8 mouse cellular contexts compared by ENCODE assay signal in the genomic region with DNA sequence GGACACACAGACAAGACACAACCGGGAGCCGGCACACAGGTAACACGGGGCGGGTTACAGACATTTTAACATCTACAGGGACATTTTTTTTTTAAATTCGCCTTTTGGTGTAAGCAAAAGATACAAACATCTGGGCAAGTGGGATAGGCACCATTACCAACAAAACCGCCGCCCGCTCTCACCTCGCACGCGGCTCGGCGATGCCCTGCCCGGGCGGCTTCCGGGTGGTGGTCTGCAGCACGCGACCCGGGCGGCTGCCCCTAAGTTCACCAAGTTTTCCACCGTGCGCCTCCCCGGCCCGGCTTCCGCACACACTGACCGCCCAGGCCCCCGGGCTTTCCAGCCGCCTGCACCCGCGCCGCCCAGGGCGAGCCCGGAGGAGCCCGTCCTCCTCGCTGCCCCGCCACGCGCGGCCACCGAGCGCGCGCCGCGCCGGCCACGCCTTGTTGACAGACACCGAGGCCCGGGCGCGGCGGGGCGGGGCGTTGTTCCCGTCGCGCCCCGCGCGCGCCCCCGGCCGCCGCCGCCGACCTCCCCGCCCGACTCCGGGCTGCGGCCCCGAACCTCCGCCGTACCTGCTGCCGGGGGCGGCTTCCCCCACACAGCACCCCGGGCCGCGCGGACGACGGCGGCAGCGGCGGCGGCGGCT. TPM values are rescaled to one million over a fixed set of nuclear protein-coding genes. Genes with fewer than 3 reads are reported as not detected.
DNase-seq lines count a peak whose midpoint lies in the region; ATAC-seq and TF ChIP-seq lines count a peak whose summit lies in the region.

No protein-coding gene starts in this region.

- peak overlapping the region; percentile 69 for H3K4me2 ChIP-seq in forebrain, embryonic 13.5 days
- H3K4me2 ChIP-seq in lung, embryonic 16.5 days (ENCODE audit: low read depth, low read length), result peak overlapping the region; percentile 79

- H3K27ac ChIP-seq in ES-E14 (ENCODE audit: insufficient read depth, low read depth, low read length, poor library complexity, severe bottlenecking), result peak overlapping the region; percentile 92
- peak overlapping the region; percentile 98 for H3K27ac ChIP-seq in forebrain, embryonic 13.5 days
- H3K27ac ChIP-seq in layer of hippocampus, adult 2 months, result peak overlapping the region; percentile 100
- peak overlapping the region; percentile 100 for H3K27ac ChIP-seq in lung, embryonic 16.5 days (ENCODE audit: low read length)

- peak overlapping the region; percentile 88 for H3K9ac ChIP-seq in ES-E14 (ENCODE audit: insufficient read depth, low read depth, low read length, poor library complexity, severe bottlenecking)
- peak overlapping the region; percentile 96 for H3K9ac ChIP-seq in forebrain, embryonic 13.5 days
- peak overlapping the region; percentile 100 for H3K9ac ChIP-seq in lung, embryonic 16.5 days (ENCODE audit: low read length)

- peak overlapping the region; percentile 77 to 96 for H3K4me3 ChIP-seq in ES-E14 (ENCODE audit: insufficient read depth in 1 of 2, low read depth in 1 of 2, low read length in 2 of 2, poor library complexity in 1 of 2, severe bottlenecking in 1 of 2)
- peak overlapping the region; percentile 83 for H3K4me3 ChIP-seq in forebrain, embryonic 13.5 days
- H3K4me3 ChIP-seq in layer of hippocampus, adult 2 months, result peak overlapping the region; percentile 83
- H3K4me3 ChIP-seq in lung, embryonic 16.5 days (ENCODE audit: low read length), result peak overlapping the region; percentile 84

- DNase-seq in ES-E14 (ENCODE audit: low read depth, low spot score), result no peak
- peak; percentile 90 to 94 for DNase-seq in heart, postnatal 14 days
- peak; percentile 74 to 82 for DNase-seq in layer of hippocampus, adult 2 months (ENCODE audit: low spot score in 2 of 2)
- DNase-seq in ovary, adult 18-20 months (ENCODE audit: low spot score), result peak; percentile 81
- DNase-seq in thymus, postnatal 0 days (ENCODE audit: low spot score), result peak; percentile 86

- TF ChIP-seq CTCF in layer of hippocampus, adult 2 months (conservative IDR thresholded peaks at IDR 0.05), result no peak

- H3K4me1 ChIP-seq in ES-E14 (ENCODE audit: control insufficient read depth in 2 of 2, insufficient read depth in 2 of 2, low read length in 2 of 2, poor library complexity in 1 of 2), result peaks cover 9 to 16% of the 10 kb centered on the region in 2 experiments
- H3K4me1 ChIP-seq in forebrain, embryonic 13.5 days, result peaks cover 28% of the 10 kb centered on the region
- peaks cover 19% of the 10 kb centered on the region for H3K4me1 ChIP-seq in lung, embryonic 16.5 days (replicated peaks; ENCODE audit: control insufficient read depth, insufficient read depth, low read length)

- intact Hi-C loops in heart, postnatal 14 days (cut with DNase I), result no loop called here

- H3K9me3 ChIP-seq in ES-E14 (ENCODE audit: control insufficient read depth, insufficient read depth, low read depth, low read length), result no peaks in the 10 kb centered on the region
- H3K9me3 ChIP-seq in forebrain, embryonic 13.5 days (replicated peaks), result no peaks in the 10 kb centered on the region
- H3K9me3 ChIP-seq in lung, embryonic 16.5 days (ENCODE audit: control insufficient read depth, low read length), result no peaks in the 10 kb centered on the region

- WGBS in forebrain, embryonic 13.5 days, result under 1% methylated on average over 49 of the region's 86 CpGs
- WGBS in lung, embryonic 16.5 days, result 0% methylated on average over 79 of the region's 86 CpGs

- peak; percentile 87 for ATAC-seq in cerebellum, adult (ENCODE audit: insufficient number of reproducible peaks, low FRiP score, low TSS enrichment)
- peak; percentile 85 for ATAC-seq in forebrain, embryonic 13.5 days
- ATAC-seq in lung, embryonic 16.5 days (ENCODE audit: low read depth), result peak; percentile 86

- H3K36me3 ChIP-seq in ES-E14 (ENCODE audit: control insufficient read depth, insufficient read depth, low read length, poor library complexity, severe bottlenecking), result peaks cover 6% of the 10 kb centered on the region; the same call in 1 of the 2 replicates
- H3K36me3 ChIP-seq in forebrain, embryonic 13.5 days (ENCODE audit: poor library complexity, severe bottlenecking), result peaks cover 11% of the 10 kb centered on the region
- peaks cover 7% of the 10 kb centered on the region for H3K36me3 ChIP-seq in lung, embryonic 16.5 days (ENCODE audit: control insufficient read depth, insufficient read depth, low read length)

- no peaks in the 10 kb centered on the region for H3K27me3 ChIP-seq in forebrain, embryonic 13.5 days
- H3K27me3 ChIP-seq in lung, embryonic 16.5 days (ENCODE audit: control insufficient read depth, insufficient read depth, low read depth, low read length), result no peaks in the 10 kb centered on the region

- in situ Hi-C loops in ES-E14 (cut with MboI; ENCODE audit: low sequenced_read_pairs in 2 of 2, unreplicated experiment in 2 of 2), result no loop called here

TF ChIP-seq in ES-E14, 5 proteins besides CTCF, POLR2A, EP300 and RAD21:
- TF ChIP-seq CHD2 (IDR thresholded peaks at IDR 0.05; ENCODE audit: low read depth, low read length) (no peak), HCFC1 (IDR thresholded peaks at IDR 0.05; ENCODE audit: borderline replicate concordance, insufficient read depth, low read length) (peak; percentile 54; the same call in 1 of the 2 replicates), ZNF384 (IDR thresholded peaks at IDR 0.05; ENCODE audit: low read depth, low read length) (no peak), ZC3H11A (IDR thresholded peaks at IDR 0.05; ENCODE audit: borderline replicate concordance, low read depth, low read length) (no peak), MAFK (IDR thresholded peaks at IDR 0.05; ENCODE audit: insufficient read depth, low read depth, low read length) (no peak)

RNA-seq across cellular contexts. Expression of gene Fbxl3, which starts 0.7 kb away (rescaled TPM):
- 32.6 and 65.0 TPM in 2 replicates for total RNA-seq in ES-E14 (2012; rRNA removed)
- 20.2 and 21.5 TPM in 2 replicates for polyA plus RNA-seq in forebrain, embryonic 13.5 days (2015; fragmentation: Nextera tagmentation; extraction: Ambion mirVana)
- total RNA-seq in heart, postnatal 14 days (2021), result 10 to 100 TPM; 53.9 to 60.1 TPM
- 100 to 1,000 TPM; 101 to 102 TPM for total RNA-seq in layer of hippocampus, adult 2 months (2021)
- polyA plus RNA-seq in lung, embryonic 16.5 days (2015; fragmentation: Nextera tagmentation; extraction: Ambion mirVana), result 22.6 and 24.7 TPM in 2 replicates
- polyA plus RNA-seq in thymus, postnatal 0 days (2015; fragmentation: Nextera tagmentation; extraction: Ambion mirVana), result 25.0 and 29.3 TPM in 2 replicates

RNA-seq across cellular contexts. Expression of gene Cln5, which starts 28.7 kb away (rescaled TPM):
- total RNA-seq in ES-E14 (2012; rRNA removed), result 12.0 and 26.0 TPM in 2 replicates
- polyA plus RNA-seq in forebrain, embryonic 13.5 days (2015; fragmentation: Nextera tagmentation; extraction: Ambion mirVana), result 11.1 and 11.8 TPM in 2 replicates
- 10 to 100 TPM; 16.4 to 17.9 TPM for total RNA-seq in heart, postnatal 14 days (2021)
- 10 to 100 TPM; 10.1 to 10.2 TPM for total RNA-seq in layer of hippocampus, adult 2 months (2021)
- polyA plus RNA-seq in lung, embryonic 16.5 days (2015; fragmentation: Nextera tagmentation; extraction: Ambion mirVana), result 30.2 and 32.5 TPM in 2 replicates
- 25.6 and 28.6 TPM in 2 replicates for polyA plus RNA-seq in thymus, postnatal 0 days (2015; fragmentation: Nextera tagmentation; extraction: Ambion mirVana)

RNA-seq across cellular contexts. Expression of gene Acod1, which starts 51.9 kb away (rescaled TPM):
- total RNA-seq in ES-E14 (2012; rRNA removed), result not detected in 2 replicates
- polyA plus RNA-seq in forebrain, embryonic 13.5 days (2015; fragmentation: Nextera tagmentation; extraction: Ambion mirVana), result not detected in 2 replicates
- under 1 TPM in 1 of 2 experiments, not detected in 1; 0.10 TPM for total RNA-seq in heart, postnatal 14 days (2021)
- not detected for total RNA-seq in layer of hippocampus, adult 2 months (2021)
- not detected in 2 replicates for polyA plus RNA-seq in lung, embryonic 16.5 days (2015; fragmentation: Nextera tagmentation; extraction: Ambion mirVana)
- 0.18 and 0.19 TPM in 2 replicates for polyA plus RNA-seq in thymus, postnatal 0 days (2015; fragmentation: Nextera tagmentation; extraction: Ambion mirVana)
